Mouse (Mus musculus) hindbrain, embryonic 10.5 days (tissue): ENCODE data around the gene Ccdc24. TPM values are rescaled to one million over a fixed set of nuclear protein-coding genes. Genes with fewer than 3 reads are reported as not detected.
A peak's percentile ranks its signal among the peaks of the same experiment; 100 is the strongest.

Experiments
- DNase-seq: peaks from one replicate; pipeline ENCODE4 v3.0.0-alpha.2; 2017; ENCODE audit warnings: low spot score
- H3K27ac ChIP-seq: fragments of 300-500 bp; sonication (generic); 2 replicates; pipeline ENCODE4 v1.5.1; 2016; ENCODE audit warnings: mild to moderate bottlenecking, moderate library complexity
- H3K27me3 ChIP-seq: fragments of 300-500 bp; sonication (generic); 2 replicates; pipeline ENCODE4 v1.6.1; 2016; ENCODE audit warnings: mild to moderate bottlenecking; ENCODE audit not compliant: poor library complexity, insufficient read depth, severe bottlenecking
- H3K36me3 ChIP-seq: fragments of 300-500 bp; sonication (generic); 2 replicates; pipeline ENCODE4 v1.6.1; 2016; ENCODE audit warnings: mild to moderate bottlenecking, moderate library complexity
- H3K4me1 ChIP-seq: fragments of 300-500 bp; sonication (generic); replicated peaks from 2 replicates; pipeline ENCODE4 v1.6.1; 2016; ENCODE audit warnings: mild to moderate bottlenecking
- H3K4me3 ChIP-seq: fragments of 300-500 bp; sonication (generic); 2 replicates; pipeline ENCODE4 v1.5.1; 2016; ENCODE audit warnings: mild to moderate bottlenecking, moderate library complexity
- H3K9me3 ChIP-seq: fragments of 300-500 bp; sonication (generic); 2 replicates; pipeline ENCODE4 v1.6.1; 2016; ENCODE audit warnings: mild to moderate bottlenecking, moderate library complexity
- WGBS: fragments of 180-500 bp; shearing (Covaris S2); methylation state at CpG from one replicate; pipeline ENCODE4 v1.1.7; 2016; 5-methylcytosine and 5-hydroxymethylcytosine counted together
- polyA plus RNA-seq: library from polyadenylated mRNA; unstranded; fragments of >200 nt; fragmentation: Nextera tagmentation; extraction: Ambion mirVana; gene quantifications from 2 replicates; pipeline ENCODE4 v1.2.1, GENCODE M21; 2016

Gene Ccdc24
- polyA plus RNA-seq, 1 experiment from 2014 or later = 2.4 TPM

DNA sequence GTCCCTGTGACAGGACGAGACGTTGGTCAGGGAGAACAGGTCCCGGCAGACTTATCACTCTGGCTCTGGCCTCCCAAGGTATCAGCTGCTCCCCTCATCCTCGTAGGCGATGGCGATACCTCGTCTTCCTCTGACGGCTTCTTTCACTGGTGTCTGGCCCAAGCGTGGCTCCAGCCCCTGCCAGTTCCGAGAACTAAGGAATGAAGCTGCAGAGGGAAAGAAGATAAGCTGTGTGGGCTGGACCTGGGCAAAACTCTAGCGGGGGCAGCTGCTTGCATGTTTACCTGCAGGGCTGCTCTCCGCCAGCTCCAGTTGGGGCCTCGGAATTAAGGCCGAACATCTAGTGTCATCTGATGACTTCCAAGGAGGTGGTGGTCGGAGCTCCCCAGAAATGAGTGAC is 17.1 kb upstream of the Ccdc24 start:
- H3K4me3 ChIP-seq = no peak overlapping the region
- 92% methylated on average over 15 of the region's 15 CpGs for WGBS

DNA sequence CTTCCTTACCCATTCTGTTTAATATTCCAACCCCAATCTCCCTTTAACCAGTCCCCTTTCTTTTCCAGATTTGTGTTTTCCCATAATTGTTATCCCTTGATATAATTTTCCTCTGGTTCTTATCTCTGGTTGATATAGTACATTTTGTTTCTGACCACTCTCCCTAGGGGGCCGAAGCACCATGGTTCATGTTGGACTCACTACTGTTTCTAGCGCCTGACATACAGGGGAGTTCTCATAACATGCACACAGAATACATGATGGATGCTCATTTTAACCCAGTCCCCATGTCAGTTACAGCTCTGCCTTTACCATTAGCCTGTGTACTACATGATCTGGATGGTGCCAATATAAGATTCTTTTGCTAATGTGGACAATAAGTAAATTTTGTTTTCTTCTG is 15.6 kb upstream of the Ccdc24 start:
- Histone ChIP-seq H3K36me3 (peaks cover 46% of the 10 kb centered on the region), H3K4me3 (peak overlapping the region; percentile 70; the same call in 1 of the 2 replicates), H3K9me3 (no peaks in the 10 kb centered on the region)

More for the DNA sequence above, 17.1 kb upstream of the Ccdc24 start:
- Histone ChIP-seq H3K27ac (no peak overlapping the region), H3K9me3 (no peaks in the 10 kb centered on the region), H3K36me3 (peaks cover 48% of the 10 kb centered on the region), H3K4me1 (peaks cover 43% of the 10 kb centered on the region), H3K27me3 (no peaks in the 10 kb centered on the region)
- no peak for DNase-seq

DNA sequence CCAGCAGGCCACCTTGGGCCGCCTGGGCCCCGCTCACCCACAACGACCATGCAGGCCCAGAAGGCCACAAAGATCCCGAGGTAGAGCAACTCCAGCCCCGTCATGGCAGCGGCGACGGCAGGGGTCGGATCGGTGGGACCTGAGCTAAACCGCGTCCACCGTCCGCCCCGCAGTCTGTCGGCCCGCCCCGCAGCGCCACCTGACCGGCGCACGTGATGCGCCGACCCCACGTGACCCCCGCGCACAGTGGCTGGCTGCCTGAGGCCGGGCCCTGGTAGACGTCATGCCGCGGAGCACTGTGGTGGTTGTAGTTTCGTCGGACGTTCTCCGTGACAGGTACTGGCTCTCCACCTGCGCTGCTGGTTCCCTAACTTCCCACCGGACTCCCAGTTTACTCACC is 14.8 kb upstream of the Ccdc24 start, which contains the start of gene Atp6v0b:
Atp6v0b (minus strand) TSS at position 201 of the 400 bp plus-strand sequence.
- Histone ChIP-seq H3K27me3 (no peaks in the 10 kb centered on the region), H3K4me3 (peak within 1 kb of the TSS; percentile 70), H3K4me1 (peaks cover 60% of the 10 kb centered on the region), H3K36me3 (peaks cover 46% of the 10 kb centered on the region), H3K9me3 (no peaks in the 10 kb centered on the region), H3K27ac (peak within 1 kb of the TSS; percentile 87)
- DNase-seq = peak; percentile 92
- under 1% methylated on average over 37 of the region's 37 CpGs for WGBS

More for the DNA sequence above, 15.6 kb upstream of the Ccdc24 start:
- Histone ChIP-seq H3K27me3 (no peaks in the 10 kb centered on the region), H3K4me1 (peaks cover 56% of the 10 kb centered on the region), H3K27ac (no peak overlapping the region)
- 76% methylated on average over 2 of the region's 2 CpGs for WGBS
- DNase-seq = no peak

DNA sequence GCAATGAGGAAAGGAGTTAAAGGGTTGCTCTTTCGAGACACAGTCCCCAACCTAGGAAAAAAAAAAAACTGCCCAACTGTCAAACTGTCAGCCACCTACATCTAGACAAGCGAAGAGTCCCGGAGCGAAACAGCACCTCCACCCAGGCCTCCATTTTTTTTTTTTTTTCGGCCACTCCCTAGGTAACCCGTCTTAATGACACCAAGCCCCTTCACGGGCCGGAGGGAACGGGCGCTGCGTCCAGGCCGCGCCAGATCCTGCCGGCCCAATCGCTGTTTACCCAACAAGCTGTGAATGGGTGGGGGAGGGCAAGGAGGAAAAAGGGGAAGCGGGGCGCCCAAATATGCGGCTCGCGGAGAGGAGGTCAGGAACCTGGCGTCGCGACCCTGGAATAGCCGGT is 14.3 kb upstream of the Ccdc24 start:
- WGBS = 3% methylated on average over 24 of the region's 24 CpGs
- H3K36me3 ChIP-seq = peaks cover 46% of the 10 kb centered on the region
- H3K27ac ChIP-seq = peak overlapping the region; percentile 87
- H3K4me1 ChIP-seq = peaks cover 63% of the 10 kb centered on the region
- H3K4me3 ChIP-seq = peak overlapping the region; percentile 70
- no peaks in the 10 kb centered on the region for H3K9me3 ChIP-seq
- H3K27me3 ChIP-seq = no peaks in the 10 kb centered on the region
- DNase-seq = no peak

DNA sequence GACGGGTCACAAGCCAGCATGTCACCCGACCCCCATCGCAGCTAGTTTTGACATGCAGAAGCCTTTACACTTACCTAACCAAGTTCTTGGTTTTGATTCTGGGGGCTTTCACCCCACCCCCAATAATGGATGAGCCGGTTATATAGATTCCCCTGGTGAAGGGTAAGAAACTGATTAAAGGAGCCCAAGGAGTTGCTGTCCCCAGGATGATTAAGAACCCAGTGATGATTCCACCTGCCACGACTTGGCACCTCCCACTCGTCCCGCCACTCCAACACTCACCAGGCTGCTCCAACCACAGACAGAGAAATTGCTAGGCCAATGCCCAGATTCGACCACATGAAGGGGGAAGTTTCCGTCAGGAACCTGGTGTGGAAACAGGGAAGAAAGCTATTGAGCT is 13.6 kb upstream of the Ccdc24 start:
- peaks cover 51% of the 10 kb centered on the region for H3K36me3 ChIP-seq
- WGBS = 89% methylated on average over 9 of the region's 9 CpGs
- no peak for DNase-seq

DNA sequence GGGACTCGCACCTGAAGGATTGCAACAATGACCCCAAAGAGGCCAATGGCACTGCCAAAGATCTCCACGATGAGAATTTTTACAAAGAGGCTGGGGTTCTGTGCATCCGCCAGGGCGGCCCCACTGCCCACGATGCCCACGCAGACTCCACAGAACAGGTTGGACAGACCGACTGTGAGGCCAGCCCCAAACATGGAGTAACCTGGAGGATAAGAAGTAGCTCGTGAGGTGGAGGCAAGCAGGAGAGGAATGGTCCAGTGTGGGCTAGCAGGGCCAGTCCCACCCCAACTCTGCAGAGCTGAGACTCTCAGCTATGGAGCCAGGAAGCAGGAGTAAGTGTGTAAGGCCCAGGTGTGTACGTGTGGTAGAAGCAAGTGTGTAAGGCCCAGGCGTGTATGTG is 12.7 kb upstream of the Ccdc24 start:
- WGBS = 93% methylated on average over 10 of the region's 10 CpGs
- DNase-seq = no peak
- Histone ChIP-seq H3K4me3 (no peak overlapping the region), H3K27ac (no peak overlapping the region), H3K4me1 (peaks cover 60% of the 10 kb centered on the region), H3K27me3 (no peaks in the 10 kb centered on the region), H3K9me3 (no peaks in the 10 kb centered on the region), H3K36me3 (peaks cover 52% of the 10 kb centered on the region)

More for the DNA sequence above, 13.6 kb upstream of the Ccdc24 start:
- Histone ChIP-seq H3K9me3 (no peaks in the 10 kb centered on the region), H3K4me3 (peak overlapping the region; percentile 70), H3K27me3 (no peaks in the 10 kb centered on the region), H3K27ac (no peak overlapping the region), H3K4me1 (peaks cover 63% of the 10 kb centered on the region)

DNA sequence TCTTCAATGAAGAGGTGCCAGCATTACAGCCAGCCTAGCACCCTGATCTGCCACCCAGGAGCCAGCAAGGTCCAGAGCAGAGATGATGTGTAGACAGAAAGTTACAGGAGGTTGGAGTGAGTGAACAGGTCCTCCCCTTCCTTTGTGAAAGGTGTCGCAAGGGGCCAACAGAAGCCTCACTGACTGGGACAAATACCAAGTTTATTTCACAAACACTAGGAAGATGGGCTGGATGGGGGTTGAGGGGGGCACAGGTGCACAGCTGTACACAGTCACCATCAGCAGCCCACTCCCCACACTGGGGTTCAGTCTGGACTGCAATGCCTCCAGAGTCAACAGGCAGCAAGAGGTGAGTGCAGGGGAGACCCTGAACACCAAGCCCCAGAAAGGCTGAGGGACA is 11.8 kb upstream of the Ccdc24 start:
- Histone ChIP-seq H3K27me3 (no peaks in the 10 kb centered on the region), H3K27ac (peak overlapping the region; percentile 96; the same call in 1 of the 2 replicates), H3K36me3 (peaks cover 52% of the 10 kb centered on the region), H3K4me3 (peak overlapping the region; percentile 87), H3K9me3 (no peaks in the 10 kb centered on the region), H3K4me1 (peaks cover 60% of the 10 kb centered on the region)
- 89% methylated on average over 1 of the region's 1 CpGs for WGBS
- DNase-seq = no peak

DNA sequence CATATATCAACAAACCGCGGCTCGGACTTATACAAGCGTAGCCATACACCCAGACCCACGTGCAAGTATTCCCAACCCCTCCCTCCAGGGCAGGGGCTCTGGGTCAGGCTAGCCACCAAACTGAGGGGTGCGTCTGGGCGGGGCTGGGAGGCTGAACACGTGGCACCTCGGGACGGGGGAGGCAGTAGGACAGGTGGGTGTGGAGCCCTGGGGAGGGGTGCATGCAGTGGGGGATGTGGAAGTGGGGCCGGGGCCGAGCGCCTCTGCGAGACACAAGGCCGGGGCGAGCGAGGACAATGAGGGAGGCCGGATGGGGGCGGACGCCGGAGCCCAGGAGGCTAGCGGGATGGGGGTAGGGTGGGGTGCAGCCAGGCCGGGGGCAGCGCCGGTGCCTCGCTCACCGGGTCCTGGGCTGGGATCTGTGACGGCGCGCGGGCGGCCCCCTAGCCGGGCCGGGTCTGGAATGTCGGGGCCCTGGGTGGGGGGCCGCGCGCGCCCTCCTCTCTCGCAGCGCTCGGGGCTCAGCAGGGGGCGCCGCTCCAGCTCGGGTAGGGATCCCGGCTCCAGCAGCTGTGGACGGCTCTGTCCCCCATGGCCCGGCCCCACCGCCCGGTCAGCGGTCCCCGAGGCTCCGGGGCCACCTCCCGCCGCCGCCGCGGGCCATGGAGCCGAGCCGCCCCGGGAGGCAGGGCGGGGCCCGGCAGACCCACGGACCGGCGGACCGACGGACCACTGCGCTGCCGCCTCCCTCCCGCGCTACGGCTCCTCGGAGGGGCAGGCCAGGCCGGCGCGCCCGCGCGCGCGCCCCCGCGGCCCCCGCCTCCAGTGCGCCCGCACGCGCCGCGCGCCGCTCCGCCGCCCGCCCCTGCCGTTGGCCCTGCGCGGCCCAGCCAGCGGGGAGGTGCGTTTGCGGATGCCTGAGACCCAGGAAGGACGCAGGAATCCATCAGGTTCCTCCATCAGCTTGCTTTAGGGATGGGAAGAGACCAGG is 10.6 kb upstream of the Ccdc24 start, which contains the start of gene B4galt2:
B4galt2 (minus strand) TSS at position 787 of the 991 bp plus-strand sequence.
- Histone ChIP-seq H3K27me3 (no peaks in the 10 kb centered on the region), H3K9me3 (no peaks in the 10 kb centered on the region), H3K27ac (peak within 1 kb of the TSS; percentile 96), H3K4me3 (peak within 1 kb of the TSS; percentile 87), H3K4me1 (peaks cover 69% of the 10 kb centered on the region), H3K36me3 (peaks cover 56% of the 10 kb centered on the region)
- under 1% methylated on average over 95 of the region's 103 CpGs for WGBS
- peak; percentile 68 for DNase-seq

DNA sequence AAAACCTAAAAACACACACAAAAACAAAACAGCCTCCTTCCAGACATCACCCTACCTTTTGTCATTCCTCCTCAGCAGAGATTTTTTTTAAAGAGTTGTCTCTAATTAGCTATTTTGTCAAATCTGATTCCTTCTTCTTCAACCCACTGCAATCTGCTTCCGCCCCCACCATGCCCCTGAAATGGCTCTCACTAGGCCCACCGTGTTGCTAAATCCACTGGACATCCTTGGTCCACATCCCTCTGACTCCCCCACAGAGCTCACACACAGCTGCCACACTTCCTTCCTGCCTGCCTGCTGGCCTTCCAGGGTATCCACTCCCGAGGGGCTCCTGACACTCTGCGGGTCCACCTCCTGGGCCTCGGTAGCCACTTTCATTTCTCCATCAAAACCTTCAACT is 6.3 kb upstream of the Ccdc24 start:
- Histone ChIP-seq H3K9me3 (no peaks in the 10 kb centered on the region), H3K4me3 (no peak overlapping the region), H3K4me1 (peaks cover 39% of the 10 kb centered on the region), H3K36me3 (peaks cover 77% of the 10 kb centered on the region), H3K27ac (no peak overlapping the region), H3K27me3 (no peaks in the 10 kb centered on the region)
- no peak for DNase-seq
- WGBS = 83% methylated on average over 5 of the region's 5 CpGs

DNA sequence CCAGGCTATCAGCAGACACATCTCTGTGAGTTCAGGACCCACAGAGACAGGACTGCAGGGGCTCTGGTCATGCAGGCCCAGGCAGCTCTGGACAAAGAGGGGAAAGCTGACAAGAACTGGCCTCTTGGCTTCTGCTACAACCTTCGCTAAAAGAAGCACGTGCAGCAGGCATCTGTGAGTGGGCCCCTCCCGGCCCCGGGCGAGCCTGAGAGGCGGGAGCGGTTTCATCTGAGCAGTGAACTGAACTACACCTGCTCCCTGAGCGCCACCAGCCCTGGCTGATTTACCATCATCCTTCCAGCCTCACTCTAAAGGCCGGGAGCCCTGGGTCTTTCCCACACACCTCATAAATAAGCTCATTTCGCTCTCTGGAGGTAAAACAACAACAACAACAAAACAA is 5.9 kb upstream of the Ccdc24 start:
- no peak for DNase-seq
- Histone ChIP-seq H3K4me3 (no peak overlapping the region), H3K27ac (0 out of 2 replicates have a peak overlapping the region, but pooled peaks have one; percentile 18), H3K9me3 (no peaks in the 10 kb centered on the region), H3K27me3 (no peaks in the 10 kb centered on the region), H3K36me3 (peaks cover 81% of the 10 kb centered on the region), H3K4me1 (peaks cover 37% of the 10 kb centered on the region)
- 78% methylated on average over 10 of the region's 10 CpGs for WGBS

DNA sequence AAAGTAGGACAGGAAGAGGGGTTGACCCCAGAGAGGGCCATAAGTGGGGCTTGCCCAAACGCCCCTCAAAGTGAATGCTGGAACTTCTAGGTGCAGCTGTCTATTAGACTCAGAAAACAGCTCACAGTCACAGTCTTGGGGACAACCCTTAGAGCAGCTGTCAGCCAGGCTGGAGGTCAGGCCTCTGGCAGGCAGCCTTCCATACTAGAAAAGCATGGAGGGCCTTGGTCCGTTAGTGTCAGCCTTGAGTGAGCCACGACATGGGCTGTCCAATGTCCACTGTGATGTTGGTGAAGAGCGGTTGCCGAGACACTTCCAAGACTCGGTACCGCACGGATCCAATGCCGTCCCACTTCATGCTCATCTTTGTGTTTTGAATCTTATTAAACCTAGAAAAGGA is 1.3 kb upstream of the Ccdc24 start:
- Histone ChIP-seq H3K4me1 (peaks cover 41% of the 10 kb centered on the region), H3K27me3 (no peaks in the 10 kb centered on the region; the same call in none of the 2 replicates), H3K4me3 (no peak overlapping the region), H3K9me3 (no peaks in the 10 kb centered on the region), H3K27ac (no peak overlapping the region), H3K36me3 (peaks cover 55% of the 10 kb centered on the region)
- 94% methylated on average over 9 of the region's 9 CpGs for WGBS
- DNase-seq = no peak

DNA sequence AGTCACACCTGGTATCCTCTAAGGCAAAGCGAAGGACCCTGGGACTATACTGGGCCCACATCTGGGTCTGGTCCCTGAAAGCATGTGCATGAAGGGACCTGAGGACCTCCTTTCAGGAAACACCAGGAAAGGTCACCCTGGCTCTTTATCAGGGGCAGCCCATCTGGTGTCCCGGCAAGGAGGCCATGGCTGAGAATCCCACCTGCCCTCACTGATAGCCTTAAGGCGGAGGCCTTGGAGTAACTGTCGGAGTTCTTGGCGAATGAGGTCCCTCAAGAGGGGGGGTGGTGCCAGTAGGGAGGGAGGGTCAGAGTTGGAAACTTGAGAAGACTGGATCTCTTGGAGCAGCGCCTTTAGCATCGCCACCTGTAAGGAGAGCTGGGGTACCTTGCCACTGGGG is 570 bp downstream of the Ccdc24 start:
- DNase-seq = no peak
- WGBS = 66% methylated on average over 7 of the region's 7 CpGs
- peaks cover 37% of the 10 kb centered on the region for H3K36me3 ChIP-seq
- H3K4me1 ChIP-seq = peaks cover 49% of the 10 kb centered on the region
- H3K27ac ChIP-seq = no peak overlapping the region
- H3K27me3 ChIP-seq = peaks cover 14% of the 10 kb centered on the region
- no peak overlapping the region for H3K4me3 ChIP-seq
- no peaks in the 10 kb centered on the region for H3K9me3 ChIP-seq

DNA sequence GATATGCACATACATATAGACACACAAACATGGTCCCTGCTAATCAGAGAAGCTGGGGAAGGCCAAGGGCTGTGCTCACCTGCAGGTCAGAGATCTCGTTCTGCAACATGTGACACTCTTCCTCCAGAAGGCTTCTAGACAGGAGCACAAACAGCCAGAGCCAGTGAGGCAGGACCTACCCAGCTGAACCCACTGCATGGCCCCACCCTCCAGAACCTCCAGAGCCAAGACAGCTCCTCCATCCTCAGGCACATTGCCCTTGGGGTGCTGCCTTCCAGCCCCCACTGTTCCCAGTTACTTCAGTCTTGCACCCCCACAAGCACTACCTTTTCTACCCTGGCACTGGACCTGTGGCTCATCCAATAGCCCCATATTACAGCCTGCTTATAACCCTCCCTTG is 1.9 kb downstream of the Ccdc24 start:
- H3K27me3 ChIP-seq = peaks cover 15% of the 10 kb centered on the region

More for the DNA sequence above, 1.9 kb downstream of the Ccdc24 start:
- H3K36me3 ChIP-seq = peaks cover 24% of the 10 kb centered on the region
- no peak overlapping the region for H3K27ac ChIP-seq
- 53% methylated on average over 1 of the region's 1 CpGs for WGBS
- H3K4me3 ChIP-seq = no peak overlapping the region
- DNase-seq = no peak
- peaks cover 58% of the 10 kb centered on the region for H3K4me1 ChIP-seq
- H3K9me3 ChIP-seq = no peaks in the 10 kb centered on the region
